Mouse (Mus musculus) liver, postnatal 0 days (tissue): ENCODE results near the gene Rapgef2.

ENCODE experiments used
- CTCF ChIP-seq: sonication (generic); IDR thresholded peaks from 2 replicates; pipeline ENCODE4 v1.5.1; 2016; ENCODE audit warnings: antibody characterized with exemption, low read depth
- EP300 ChIP-seq: IDR thresholded peaks from 2 replicates; pipeline ENCODE4 v1.6.1; 2016; ENCODE audit warnings: antibody characterized with exemption, low read depth, mild to moderate bottlenecking

DNA sequence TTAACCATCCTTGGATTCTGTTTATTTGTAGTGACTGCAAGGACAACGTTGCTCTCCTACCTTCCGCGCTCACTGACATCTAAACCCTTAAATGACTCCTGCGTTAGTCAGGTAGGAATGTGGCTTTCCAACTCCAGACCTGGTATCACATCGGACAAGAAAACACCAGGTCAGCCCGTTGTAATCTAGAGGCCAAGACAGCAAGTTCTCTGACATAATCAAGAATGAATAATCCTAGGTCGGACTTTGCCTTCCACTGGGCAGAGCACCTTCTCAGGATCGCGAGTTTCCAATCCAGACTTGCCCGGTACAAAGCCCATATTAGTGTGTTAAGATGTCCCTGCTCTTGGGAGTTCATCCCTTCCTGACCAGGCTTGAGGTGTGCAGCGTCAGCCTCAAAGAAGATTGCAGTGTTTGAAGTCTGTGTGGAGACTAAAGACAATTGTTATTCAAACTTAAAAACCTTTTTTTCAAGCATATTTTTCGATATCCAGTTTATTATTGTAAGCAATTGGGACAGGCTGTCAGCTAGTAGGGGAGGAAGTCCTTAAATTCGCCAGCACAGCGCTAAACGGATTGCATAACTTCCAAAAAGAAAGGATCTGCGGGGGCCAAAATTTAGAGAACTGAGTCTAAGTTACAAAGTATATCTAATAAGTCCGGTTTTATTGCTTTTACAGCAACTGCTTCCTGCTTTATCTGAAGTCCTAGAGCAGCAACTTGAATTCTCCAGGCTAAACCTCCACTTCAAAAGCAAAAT, 1.6 kb upstream of the Rapgef2 start:
- TF ChIP-seq CTCF (no peak), EP300 (no peak)
